Mouse (Mus musculus) brown adipose tissue, adult 24 weeks (tissue): ENCODE results near the gene Pcdh17. TPM values are rescaled to one million over a fixed set of nuclear protein-coding genes. Genes with fewer than 3 reads are reported as not detected.

Experiments
- H3K27ac ChIP-seq: fragments of 200-500 bp; replicated peaks from 2 replicates; pipeline ENCODE4 v1.5.1; 2012; ENCODE audit warnings: low read depth, mild to moderate bottlenecking, low read length
- H3K4me1 ChIP-seq: fragments of 200-500 bp; 2 replicates; pipeline ENCODE4 v1.6.1; 2012; ENCODE audit warnings: low read length, mixed read lengths; ENCODE audit not compliant: control insufficient read depth, insufficient read depth, insufficient read length
- H3K4me3 ChIP-seq: fragments of 200-500 bp; 2 replicates; pipeline ENCODE4 v1.5.1; 2012; ENCODE audit warnings: low read depth, mild to moderate bottlenecking, low read length, moderate library complexity; ENCODE audit not compliant: insufficient read depth
- polyA plus RNA-seq: library from polyadenylated mRNA; stranded (reverse); fragments of >200 nt; gene quantifications from 2 replicates; pipeline ENCODE4 v1.2.4, GENCODE M21; 2012; ENCODE audit not compliant: missing spikeins, insufficient read depth, insufficient read length

The Pcdh17 gene
- polyA plus RNA-seq, 1 experiment, result 0.48 TPM

- peak overlapping the region; percentile 29 for H3K27ac ChIP-seq
Observed at GRCm38 (mm10) chr14:84447661-84448380, 4.5 kb downstream of the Pcdh17 start.

GRCm38 (mm10) chr14:84448381-84448771, 5.0 kb downstream of the Pcdh17 start:
- Histone ChIP-seq H3K27ac (peak overlapping the region; percentile 25), H3K4me3 (peak overlapping the region; percentile 78), H3K4me1 (no peaks in the 10 kb centered on the region)

More at GRCm38 (mm10) chr14:84447661-84448380, 4.5 kb downstream of the Pcdh17 start:
- Histone ChIP-seq H3K4me1 (no peaks in the 10 kb centered on the region), H3K4me3 (peak overlapping the region; percentile 78)

- no peak overlapping the region for H3K4me3 ChIP-seq
- no peaks in the 10 kb centered on the region for H3K4me1 ChIP-seq
- no peak overlapping the region for H3K27ac ChIP-seq
Observed at GRCm38 (mm10) chr14:84454074-84454845, 10.9 kb downstream of the Pcdh17 start.

- no peaks in the 10 kb centered on the region for H3K4me1 ChIP-seq
- no peak overlapping the region for H3K27ac ChIP-seq
- H3K4me3 ChIP-seq, result no peak overlapping the region
Observed at GRCm38 (mm10) chr14:84475491-84475890, 32.1 kb downstream of the Pcdh17 start.

GRCm38 (mm10) chr14:84476336-84476735, 33.0 kb downstream of the Pcdh17 start:
- Histone ChIP-seq H3K27ac (no peak overlapping the region), H3K4me1 (no peaks in the 10 kb centered on the region)

GRCm38 (mm10) chr14:84476906-84477305, 33.5 kb downstream of the Pcdh17 start:
- no peaks in the 10 kb centered on the region for H3K4me1 ChIP-seq
- H3K4me3 ChIP-seq, result no peak overlapping the region

More at GRCm38 (mm10) chr14:84476336-84476735, 33.0 kb downstream of the Pcdh17 start:
- no peak overlapping the region for H3K4me3 ChIP-seq

GRCm38 (mm10) chr14:84477411-84477810, 34.0 kb downstream of the Pcdh17 start:
- no peaks in the 10 kb centered on the region for H3K4me1 ChIP-seq
- H3K4me3 ChIP-seq, result no peak overlapping the region
- H3K27ac ChIP-seq, result no peak overlapping the region

More at GRCm38 (mm10) chr14:84476906-84477305, 33.5 kb downstream of the Pcdh17 start:
- H3K27ac ChIP-seq, result no peak overlapping the region

GRCm38 (mm10) chr14:84480546-84480945, 37.2 kb downstream of the Pcdh17 start:
- Histone ChIP-seq H3K27ac (no peak overlapping the region), H3K4me3 (no peak overlapping the region), H3K4me1 (no peaks in the 10 kb centered on the region)

- H3K4me3 ChIP-seq, result no peak overlapping the region
- H3K4me1 ChIP-seq, result no peaks in the 10 kb centered on the region
- H3K27ac ChIP-seq, result no peak overlapping the region
Observed at GRCm38 (mm10) chr14:84484350-84484749, 41.0 kb downstream of the Pcdh17 start.

GRCm38 (mm10) chr14:84511010-84511409, 67.6 kb downstream of the Pcdh17 start:
- no peak overlapping the region for H3K27ac ChIP-seq
- no peaks in the 10 kb centered on the region for H3K4me1 ChIP-seq
- H3K4me3 ChIP-seq, result no peak overlapping the region

GRCm38 (mm10) chr14:84532397-84532796, 89.0 kb downstream of the Pcdh17 start:
- Histone ChIP-seq H3K27ac (no peak overlapping the region), H3K4me3 (no peak overlapping the region)

GRCm38 (mm10) chr14:84535264-84535663, 91.9 kb downstream of the Pcdh17 start:
- Histone ChIP-seq H3K27ac (no peak overlapping the region), H3K4me3 (no peak overlapping the region), H3K4me1 (no peaks in the 10 kb centered on the region; the same call in 1 of the 2 replicates)

More at GRCm38 (mm10) chr14:84532397-84532796, 89.0 kb downstream of the Pcdh17 start:
- no peaks in the 10 kb centered on the region; the same call in 1 of the 2 replicates for H3K4me1 ChIP-seq

- Histone ChIP-seq H3K4me1 (no peaks in the 10 kb centered on the region), H3K4me3 (no peak overlapping the region), H3K27ac (no peak overlapping the region)
Observed at GRCm38 (mm10) chr14:84541838-84542237, 98.5 kb downstream of the Pcdh17 start.

- H3K27ac ChIP-seq, result no peak overlapping the region
- H3K4me1 ChIP-seq, result no peaks in the 10 kb centered on the region
- no peak overlapping the region for H3K4me3 ChIP-seq
Observed at GRCm38 (mm10) chr14:84545968-84546367, 102.6 kb downstream of the Pcdh17 start.

- Histone ChIP-seq H3K4me1 (no peaks in the 10 kb centered on the region), H3K27ac (no peak overlapping the region), H3K4me3 (no peak overlapping the region)
Observed at GRCm38 (mm10) chr14:84547513-84548194, 104.3 kb downstream of the Pcdh17 start.
